Mouse (Mus musculus) liver, adult 2 months (tissue): ENCODE measurements around the gene Igf1r.

Experiments used
- CTCF ChIP-seq: fragments of 200-500 bp; IDR thresholded peaks from 2 replicates; pipeline ENCODE4 v1.5.1; 2011; ENCODE audit warnings: low read depth, low read length, control low read depth
- POLR2A ChIP-seq: fragments of 200-500 bp; IDR thresholded peaks from 2 replicates; pipeline ENCODE4 v1.6.1; 2011; ENCODE audit warnings: low read length, control low read depth; ENCODE audit not compliant: insufficient read depth; ENCODE audit errors: extremely low read depth

GRCm38 (mm10) chr7:68193958-68194695 is 241.5 kb downstream of the Igf1r start:
- TF ChIP-seq CTCF = no peak
- TF ChIP-seq POLR2A = no peak
